Mouse (Mus musculus): Measurements from ENCODE around the gene Naif1.

DNA sequence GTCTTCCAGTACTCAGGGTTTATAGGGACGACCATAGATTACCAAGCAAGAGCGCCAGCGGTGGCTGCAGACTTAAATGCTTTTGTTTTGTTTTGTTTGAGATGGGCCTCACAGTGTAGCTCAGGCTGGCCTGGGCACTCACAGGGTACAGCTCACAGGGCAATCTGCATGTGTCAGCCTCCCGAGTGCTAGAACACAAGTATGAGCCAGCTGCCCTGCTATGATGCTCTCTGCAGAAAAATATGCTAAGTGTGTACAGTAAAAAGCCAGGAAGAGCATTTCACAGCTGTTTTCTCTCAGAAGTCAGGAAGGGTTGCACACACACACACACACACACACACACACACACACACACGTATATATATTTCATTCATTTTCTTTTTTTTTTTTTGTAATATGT, 50.2 kb downstream of the Naif1 start:
- TF ChIP-seq MAZ (IDR thresholded peaks at IDR 0.05; ENCODE audit: low read depth, low read length) (no peak), POLR2A (IDR thresholded peaks at IDR 0.05; ENCODE audit: low read depth, low read length) (no peak), TCF12 (IDR thresholded peaks at IDR 0.05; ENCODE audit: low read depth, low read length) (no peak), ZC3H11A (IDR thresholded peaks at IDR 0.05; ENCODE audit: low read depth, low read length) (no peak), CTCF (conservative IDR thresholded peaks at IDR 0.05 in 1 of 2, IDR thresholded peaks at IDR 0.05 in 1 of 2; ENCODE audit: low read depth in 2 of 2, low read length in 2 of 2) (no peak), TBP (conservative IDR thresholded peaks at IDR 0.05; ENCODE audit: low read depth, low read length) (no peak), EP300 (IDR thresholded peaks at IDR 0.05; ENCODE audit: low read length) (no peak)

Data from CH12.LX (cell line).